Mouse (Mus musculus): ENCODE measurements at regions not wholly inside any gene's neighbourhood (a gene's known extent, or its start where the extent isn't known, plus 50 kb on each side); places are given as distances from the start of the nearest gene placed in this dataset.

DNA sequence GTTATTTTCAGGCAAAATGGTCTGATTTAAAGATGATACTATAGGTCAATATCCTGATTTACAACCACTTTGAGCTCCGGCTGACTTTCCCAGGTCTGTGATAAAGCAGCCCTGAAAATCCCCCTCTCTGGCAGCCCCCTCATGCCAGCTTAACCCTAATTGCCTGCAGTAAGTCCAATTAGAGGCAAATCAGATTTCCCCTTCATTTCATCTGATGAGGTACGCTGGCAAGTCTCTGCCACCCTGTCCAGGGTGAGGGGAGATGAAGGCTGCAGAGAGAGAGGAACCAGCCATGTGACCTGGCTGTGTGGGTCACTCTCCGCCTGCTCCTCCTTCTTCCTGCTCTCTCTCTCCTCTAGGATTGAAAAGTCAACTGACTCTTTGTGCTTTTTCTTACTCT, 160.6 kb downstream of the Ly86 start:
- ATAC-seq (ENCODE audit: extremely low read depth, insufficient number of reproducible peaks, low FRiP score, low TSS enrichment): no peak
- Histone ChIP-seq H3K9me3 (no peaks in the 10 kb centered on the region), H3K36me3 (no peaks in the 10 kb centered on the region), H3K4me2 (no peak overlapping the region), H3K4me3 (no peak overlapping the region), H3K27ac (replicated peaks) (peak overlapping the region; percentile 77), H3K27me3 (replicated peaks) (no peaks in the 10 kb centered on the region), H3K9ac (peak overlapping the region; percentile 47), H3K4me1 (peaks cover 61% of the 10 kb centered on the region)
- 69% methylated on average over 3 of the region's 3 CpGs for WGBS

DNA sequence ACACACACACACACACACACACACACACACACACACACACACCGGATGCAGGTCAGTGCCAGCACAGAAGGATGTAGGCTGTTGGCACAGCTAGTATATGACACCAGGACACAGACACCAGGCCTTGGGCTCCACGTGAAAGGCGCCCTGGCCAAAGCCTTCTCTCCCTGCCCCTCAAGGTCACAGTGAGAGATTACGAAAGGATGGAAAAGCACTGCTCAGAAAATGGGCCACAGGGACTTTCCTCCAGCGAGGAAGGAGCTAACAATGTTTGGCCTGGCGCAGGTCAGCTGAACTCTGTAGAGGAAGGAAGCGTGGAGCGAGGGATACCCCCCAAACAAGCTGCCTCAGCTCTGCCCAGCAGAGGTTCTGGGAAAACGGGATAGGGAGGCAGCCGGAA, 161.0 kb downstream of the Ly86 start:
- Histone ChIP-seq H3K4me3 (no peak overlapping the region), H3K4me2 (no peak overlapping the region), H3K9ac (peak overlapping the region; percentile 47), H3K27ac (replicated peaks) (peak overlapping the region; percentile 77), H3K9me3 (no peaks in the 10 kb centered on the region), H3K36me3 (no peaks in the 10 kb centered on the region), H3K27me3 (replicated peaks) (no peaks in the 10 kb centered on the region), H3K4me1 (peaks cover 61% of the 10 kb centered on the region)
- 0 out of 2 replicates have a peak, but pooled peaks have one; percentile 29 for ATAC-seq (ENCODE audit: extremely low read depth, insufficient number of reproducible peaks, low FRiP score, low TSS enrichment)
- 46% methylated on average over 10 of the region's 10 CpGs for WGBS

DNA sequence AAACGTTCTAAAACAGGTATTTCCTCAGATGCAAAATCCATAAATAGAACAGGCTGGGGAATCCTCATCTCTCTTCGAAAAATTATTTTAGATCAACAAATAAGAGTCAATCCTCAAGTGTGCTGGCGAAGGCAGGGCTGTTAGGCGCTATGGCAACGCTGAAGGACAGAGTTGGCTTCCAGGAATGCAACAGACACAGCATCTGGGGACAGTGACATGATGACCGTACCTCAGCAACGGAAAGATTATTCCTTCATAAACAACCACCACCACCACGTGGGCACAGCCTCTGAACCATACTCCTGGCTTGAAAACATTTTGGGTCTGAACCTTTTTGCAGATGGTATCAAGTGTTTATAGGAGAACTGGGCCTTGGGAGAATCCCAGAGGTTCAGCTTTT, 161.7 kb downstream of the Ly86 start:
- 68% methylated on average over 8 of the region's 8 CpGs for WGBS
- Histone ChIP-seq H3K4me1 (peaks cover 61% of the 10 kb centered on the region), H3K9ac (no peak overlapping the region), H3K27ac (replicated peaks) (peak overlapping the region; percentile 77), H3K36me3 (no peaks in the 10 kb centered on the region), H3K27me3 (replicated peaks) (no peaks in the 10 kb centered on the region), H3K4me3 (no peak overlapping the region), H3K9me3 (no peaks in the 10 kb centered on the region), H3K4me2 (no peak overlapping the region)
- no peak for ATAC-seq (ENCODE audit: extremely low read depth, insufficient number of reproducible peaks, low FRiP score, low TSS enrichment)

DNA sequence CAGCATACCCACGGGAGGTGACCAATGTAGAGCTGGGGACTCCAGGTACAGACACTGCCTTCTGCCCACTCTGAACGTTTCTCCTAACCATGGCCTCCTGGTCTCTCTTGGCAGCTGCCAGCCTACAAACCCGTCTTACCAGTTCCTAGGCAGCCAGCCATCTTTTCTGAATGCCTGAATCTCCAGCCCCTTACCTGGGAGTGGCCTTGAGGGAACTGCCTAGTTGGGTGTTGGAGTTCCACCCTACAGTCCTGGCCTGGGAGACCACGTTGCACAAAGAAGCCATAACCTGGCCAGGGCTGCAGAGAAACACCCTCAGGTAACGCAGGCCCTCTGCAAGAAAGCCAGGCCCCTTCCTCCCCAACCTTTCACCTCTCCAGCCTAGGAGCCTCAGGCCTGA, 162.1 kb downstream of the Ly86 start:
- Histone ChIP-seq H3K36me3 (no peaks in the 10 kb centered on the region), H3K27me3 (replicated peaks) (no peaks in the 10 kb centered on the region), H3K4me3 (no peak overlapping the region), H3K9me3 (no peaks in the 10 kb centered on the region), H3K27ac (replicated peaks) (peak overlapping the region; percentile 77), H3K9ac (no peak overlapping the region), H3K4me1 (peaks cover 61% of the 10 kb centered on the region), H3K4me2 (no peak overlapping the region)
- 59% methylated on average over 5 of the region's 5 CpGs for WGBS
- no peak for ATAC-seq (ENCODE audit: extremely low read depth, insufficient number of reproducible peaks, low FRiP score, low TSS enrichment)

DNA sequence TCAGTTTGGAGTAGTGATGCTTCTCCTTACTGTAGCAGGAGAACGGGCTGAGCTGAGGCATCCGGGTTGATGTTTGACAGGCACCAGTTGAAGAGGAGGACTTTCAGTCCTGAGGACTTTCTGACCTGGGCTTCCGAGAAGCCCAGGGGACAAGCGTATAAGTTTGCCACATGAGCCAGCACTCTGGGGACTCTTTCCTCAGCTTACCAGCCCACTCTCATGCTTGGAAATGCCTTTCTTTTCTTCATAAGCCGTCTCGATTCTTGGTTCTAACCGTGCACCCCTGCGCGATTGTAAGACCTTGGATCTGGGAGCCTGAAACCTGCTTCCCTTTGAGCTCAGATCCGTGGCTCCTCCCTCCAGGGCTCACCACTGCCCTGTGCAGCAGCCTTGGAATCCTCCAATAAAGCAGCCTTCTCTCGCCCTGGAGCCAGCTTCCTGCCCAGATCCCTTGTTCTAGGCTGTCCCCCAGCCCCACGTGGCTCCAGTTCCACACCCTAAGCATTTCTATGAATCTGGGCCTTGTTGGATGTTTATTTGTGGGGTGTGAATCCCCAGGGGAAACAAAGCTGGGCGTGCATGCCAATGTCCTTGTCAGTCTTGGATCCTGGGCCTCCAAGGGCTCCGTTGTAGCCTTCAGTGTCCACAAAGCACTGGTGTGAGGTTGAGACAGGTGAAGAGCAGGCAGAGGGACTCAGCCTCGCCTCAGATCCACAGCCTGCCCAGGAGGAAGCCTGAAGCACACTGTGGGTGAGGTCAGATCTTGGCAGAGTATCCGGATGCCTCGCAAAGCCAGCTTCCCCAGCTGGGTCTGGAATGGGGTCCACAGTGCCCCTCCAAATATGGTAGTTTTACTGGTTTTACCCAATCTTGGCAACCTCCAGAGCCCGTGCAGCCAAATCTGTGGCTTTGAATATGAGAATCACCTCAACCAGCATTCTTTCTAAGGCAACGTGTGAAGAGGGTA, 163.7 kb downstream of the Ly86 start:
- peaks cover 61% of the 10 kb centered on the region for H3K4me1 ChIP-seq
- ATAC-seq (ENCODE audit: extremely low read depth, insufficient number of reproducible peaks, low FRiP score, low TSS enrichment): no peak

DNA sequence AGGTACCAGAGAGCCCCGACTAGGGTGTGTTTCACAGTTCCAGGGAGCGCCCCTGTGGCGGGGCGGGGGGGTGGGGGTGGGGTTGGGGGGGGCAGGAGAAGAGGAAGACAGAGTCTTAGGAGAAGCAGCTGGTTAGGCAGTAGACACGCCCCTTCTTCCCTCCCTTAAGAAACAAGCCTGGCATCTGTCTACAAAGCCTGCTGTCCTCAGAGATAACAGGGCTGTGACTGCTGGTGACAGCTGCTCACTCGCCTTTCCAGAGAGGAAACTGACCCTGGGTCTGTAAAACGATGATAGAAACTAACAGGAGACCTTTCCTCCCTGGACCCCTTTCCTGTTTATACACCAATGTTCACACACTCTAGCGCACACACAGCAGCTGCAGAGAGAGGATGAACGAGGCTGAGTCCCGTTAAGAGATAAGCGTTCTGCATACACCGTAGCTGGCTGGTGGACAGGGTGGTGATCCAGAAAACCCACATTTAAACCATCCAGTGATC, 164.4 kb downstream of the Ly86 start:
- Histone ChIP-seq H3K4me3 (no peak overlapping the region; the same call in 1 of the 2 replicates), H3K27ac (replicated peaks) (peak overlapping the region; percentile 90), H3K27me3 (replicated peaks) (no peaks in the 10 kb centered on the region), H3K4me1 (peaks cover 61% of the 10 kb centered on the region), H3K9ac (peak overlapping the region; percentile 71), H3K9me3 (no peaks in the 10 kb centered on the region), H3K36me3 (no peaks in the 10 kb centered on the region), H3K4me2 (peak overlapping the region; percentile 53)
- peak; percentile 47; the same call in 1 of the 2 replicates for ATAC-seq (ENCODE audit: extremely low read depth, insufficient number of reproducible peaks, low FRiP score, low TSS enrichment)
- 1% methylated on average over 11 of the region's 12 CpGs for WGBS

More for the DNA sequence above, 163.7 kb downstream of the Ly86 start:
- H3K36me3 ChIP-seq: no peaks in the 10 kb centered on the region
- WGBS: 28% methylated on average over 19 of the region's 19 CpGs
- peak overlapping the region; percentile 90 for H3K27ac ChIP-seq (replicated peaks)
- H3K4me2 ChIP-seq: peak overlapping the region; percentile 53
- H3K9me3 ChIP-seq: no peaks in the 10 kb centered on the region
- H3K9ac ChIP-seq: peak overlapping the region; percentile 71
- no peaks in the 10 kb centered on the region for H3K27me3 ChIP-seq (replicated peaks)
- H3K4me3 ChIP-seq: no peak overlapping the region

DNA sequence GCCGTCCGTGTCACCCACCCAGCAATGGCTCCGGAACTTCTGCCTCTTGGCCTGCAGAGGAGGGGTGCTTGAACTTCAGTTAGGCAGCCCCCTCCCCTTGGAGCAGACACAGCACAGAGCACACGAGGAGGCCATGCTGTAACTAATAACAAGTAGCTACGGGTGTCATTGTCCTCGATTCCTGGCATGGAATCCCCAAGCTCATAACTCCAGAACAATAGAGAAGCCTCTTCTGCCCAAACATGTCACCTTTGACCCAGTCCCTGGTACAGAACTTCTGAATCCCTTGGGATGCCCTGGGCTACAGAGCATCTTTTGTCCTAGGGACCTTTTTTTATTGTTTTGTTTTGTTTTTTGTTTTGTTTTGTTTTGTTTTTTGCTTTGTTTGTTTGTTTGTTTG, 165.5 kb downstream of the Ly86 start:
- peaks cover 62% of the 10 kb centered on the region for H3K4me1 ChIP-seq
- ATAC-seq (ENCODE audit: extremely low read depth, insufficient number of reproducible peaks, low FRiP score, low TSS enrichment): no peak
- H3K27ac ChIP-seq (replicated peaks): peak overlapping the region; percentile 90
- 73% methylated on average over 6 of the region's 6 CpGs for WGBS
- no peaks in the 10 kb centered on the region for H3K36me3 ChIP-seq
- H3K4me3 ChIP-seq: no peak overlapping the region
- H3K9me3 ChIP-seq: no peaks in the 10 kb centered on the region
- H3K9ac ChIP-seq: no peak overlapping the region
- H3K27me3 ChIP-seq (replicated peaks): no peaks in the 10 kb centered on the region
- no peak overlapping the region for H3K4me2 ChIP-seq

DNA sequence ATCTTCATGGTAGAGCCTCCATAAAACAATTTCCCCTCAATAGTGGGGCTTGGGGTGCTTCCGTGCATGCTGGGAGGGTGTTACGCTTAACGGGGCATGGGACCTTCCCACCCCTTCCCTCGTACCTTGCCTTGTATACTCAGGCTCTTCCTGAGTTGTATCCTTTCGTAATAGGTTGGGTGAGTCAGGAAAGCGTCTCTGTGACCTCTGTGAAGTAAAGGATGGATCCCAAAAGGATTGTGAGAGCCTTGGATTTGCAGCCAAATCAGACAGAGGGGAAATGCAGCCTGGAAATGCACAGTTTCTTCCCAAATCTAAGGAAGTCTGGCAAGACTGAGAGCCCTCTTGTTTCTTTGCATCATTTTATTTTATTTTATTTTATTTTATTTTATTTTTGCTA, 166.0 kb downstream of the Ly86 start:
- no peaks in the 10 kb centered on the region for H3K27me3 ChIP-seq (replicated peaks)
- no peak overlapping the region for H3K4me2 ChIP-seq
- H3K4me3 ChIP-seq: no peak overlapping the region
- no peak for ATAC-seq (ENCODE audit: extremely low read depth, insufficient number of reproducible peaks, low FRiP score, low TSS enrichment)
- peaks cover 57% of the 10 kb centered on the region for H3K4me1 ChIP-seq
- no peaks in the 10 kb centered on the region for H3K36me3 ChIP-seq
- 0 out of 2 replicates have a peak overlapping the region, but pooled peaks have one; percentile 90 for H3K27ac ChIP-seq (replicated peaks)
- H3K9ac ChIP-seq: no peak overlapping the region
- no peaks in the 10 kb centered on the region for H3K9me3 ChIP-seq
- 77% methylated on average over 6 of the region's 6 CpGs for WGBS

DNA sequence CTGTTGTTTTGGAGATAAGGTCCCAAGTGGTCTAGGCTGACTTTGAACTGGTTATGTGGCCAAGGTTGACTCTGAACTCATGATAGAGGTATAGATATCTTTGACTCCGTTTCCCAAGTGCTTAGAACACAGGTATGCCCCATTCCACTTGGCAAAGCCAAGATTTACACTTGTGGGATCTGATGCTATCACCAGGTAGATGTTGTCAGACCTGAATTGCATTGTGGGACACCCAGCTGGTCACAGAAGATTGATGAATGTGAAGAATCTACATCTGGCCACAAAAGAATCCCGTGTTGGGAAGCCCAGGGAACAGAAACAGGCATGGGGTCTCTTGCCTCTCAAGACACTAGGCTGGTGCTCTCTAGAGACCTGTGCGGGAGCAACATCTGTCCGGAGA, 166.4 kb downstream of the Ly86 start:
- H3K4me3 ChIP-seq: no peak overlapping the region
- H3K4me2 ChIP-seq: no peak overlapping the region
- H3K27me3 ChIP-seq (replicated peaks): no peaks in the 10 kb centered on the region
- ATAC-seq (ENCODE audit: extremely low read depth, insufficient number of reproducible peaks, low FRiP score, low TSS enrichment): no peak
- no peak overlapping the region for H3K9ac ChIP-seq
- no peaks in the 10 kb centered on the region for H3K36me3 ChIP-seq
- no peaks in the 10 kb centered on the region for H3K9me3 ChIP-seq
- WGBS: 73% methylated on average over 4 of the region's 4 CpGs
- peaks cover 53% of the 10 kb centered on the region for H3K4me1 ChIP-seq
- H3K27ac ChIP-seq (replicated peaks): no peak overlapping the region

DNA sequence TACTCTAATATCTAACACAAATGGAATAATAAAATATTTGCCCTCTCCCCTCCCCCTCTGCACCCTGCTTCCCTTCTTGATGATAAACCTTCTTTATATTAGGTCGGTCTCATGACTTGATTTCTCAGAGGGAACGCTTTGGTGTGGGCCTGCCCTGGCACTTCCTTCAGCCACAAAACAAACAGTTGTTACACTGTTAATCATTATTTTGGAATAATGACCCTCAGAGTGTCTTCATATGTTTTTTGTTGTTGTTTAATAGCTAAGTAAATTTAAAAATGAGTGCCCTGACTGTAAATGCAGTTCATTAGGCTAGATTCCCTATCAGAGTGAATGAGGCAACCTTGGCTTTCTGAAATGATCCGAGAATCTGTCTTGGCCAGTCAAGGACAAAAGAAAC, 167.8 kb downstream of the Ly86 start:
- WGBS: 63% methylated on average over 3 of the region's 3 CpGs
- H3K27ac ChIP-seq (replicated peaks): 0 out of 2 replicates have a peak overlapping the region, but pooled peaks have one; percentile 6
- H3K27me3 ChIP-seq (replicated peaks): no peaks in the 10 kb centered on the region
- no peak overlapping the region for H3K9ac ChIP-seq
- no peak overlapping the region for H3K4me3 ChIP-seq
- H3K36me3 ChIP-seq: no peaks in the 10 kb centered on the region
- no peak overlapping the region for H3K4me2 ChIP-seq
- ATAC-seq (ENCODE audit: extremely low read depth, insufficient number of reproducible peaks, low FRiP score, low TSS enrichment): no peak
- no peaks in the 10 kb centered on the region for H3K9me3 ChIP-seq
- peaks cover 40% of the 10 kb centered on the region for H3K4me1 ChIP-seq

DNA sequence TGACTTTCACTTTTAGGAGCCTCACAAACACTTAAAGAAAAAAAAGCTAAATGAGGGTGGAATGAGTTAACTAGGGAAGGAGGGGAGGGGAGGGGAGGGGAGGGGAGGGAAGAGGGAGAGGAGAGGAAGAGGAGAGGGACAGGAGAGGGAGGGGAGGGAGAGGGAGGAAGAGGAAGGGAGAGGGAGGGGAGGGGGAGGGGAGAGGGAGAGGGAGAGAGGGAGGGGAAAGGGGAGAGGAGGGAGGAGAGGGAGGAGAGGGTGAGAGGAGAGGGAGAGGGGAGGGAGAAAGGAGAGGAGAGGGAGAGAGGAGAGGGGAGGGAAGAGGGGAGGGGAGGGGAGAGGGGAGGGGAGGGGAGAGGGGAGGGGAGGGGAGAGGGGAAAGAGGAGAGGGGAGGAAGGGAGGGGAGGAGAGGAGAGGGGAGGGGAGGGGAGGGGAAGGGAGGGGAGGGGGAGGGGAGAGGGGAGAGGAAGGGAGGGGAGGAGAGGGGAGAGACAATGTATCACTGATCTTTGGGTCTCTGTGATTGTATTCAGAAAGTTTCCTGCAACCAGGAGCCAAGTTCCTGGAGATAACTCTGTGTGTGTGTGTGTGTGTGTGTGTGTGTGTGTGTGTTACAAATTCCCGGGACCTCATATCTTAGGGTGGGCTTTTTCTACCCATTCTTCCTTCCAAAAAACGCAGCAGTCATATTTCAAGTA, 168.3 kb downstream of the Ly86 start:
- WGBS: 29% methylated on average over 2 of the region's 2 CpGs
- H3K36me3 ChIP-seq: no peaks in the 10 kb centered on the region
- H3K4me1 ChIP-seq: peaks cover 36% of the 10 kb centered on the region
- H3K4me2 ChIP-seq: no peak overlapping the region
- H3K27me3 ChIP-seq (replicated peaks): no peaks in the 10 kb centered on the region
- H3K9ac ChIP-seq: no peak overlapping the region
- H3K27ac ChIP-seq (replicated peaks): peak overlapping the region; percentile 83
- ATAC-seq (ENCODE audit: extremely low read depth, insufficient number of reproducible peaks, low FRiP score, low TSS enrichment): no peak
- H3K9me3 ChIP-seq: no peaks in the 10 kb centered on the region
- no peak overlapping the region for H3K4me3 ChIP-seq
